Mouse (Mus musculus): ENCODE measurements around the gene C130060K24Rik. TPM values are rescaled to one million over a fixed set of nuclear protein-coding genes. Genes with fewer than 3 reads are reported as not detected.

C130060K24Rik gene
- total RNA-seq (2014; fragmentation: Nextera tagmentation) (not detected in 2 replicates), total RNA-seq (2017) (0.05 TPM in 1 of 2 replicates, not detected in the other), polyA plus RNA-seq (2012) (not detected in 2 replicates)

DNA sequence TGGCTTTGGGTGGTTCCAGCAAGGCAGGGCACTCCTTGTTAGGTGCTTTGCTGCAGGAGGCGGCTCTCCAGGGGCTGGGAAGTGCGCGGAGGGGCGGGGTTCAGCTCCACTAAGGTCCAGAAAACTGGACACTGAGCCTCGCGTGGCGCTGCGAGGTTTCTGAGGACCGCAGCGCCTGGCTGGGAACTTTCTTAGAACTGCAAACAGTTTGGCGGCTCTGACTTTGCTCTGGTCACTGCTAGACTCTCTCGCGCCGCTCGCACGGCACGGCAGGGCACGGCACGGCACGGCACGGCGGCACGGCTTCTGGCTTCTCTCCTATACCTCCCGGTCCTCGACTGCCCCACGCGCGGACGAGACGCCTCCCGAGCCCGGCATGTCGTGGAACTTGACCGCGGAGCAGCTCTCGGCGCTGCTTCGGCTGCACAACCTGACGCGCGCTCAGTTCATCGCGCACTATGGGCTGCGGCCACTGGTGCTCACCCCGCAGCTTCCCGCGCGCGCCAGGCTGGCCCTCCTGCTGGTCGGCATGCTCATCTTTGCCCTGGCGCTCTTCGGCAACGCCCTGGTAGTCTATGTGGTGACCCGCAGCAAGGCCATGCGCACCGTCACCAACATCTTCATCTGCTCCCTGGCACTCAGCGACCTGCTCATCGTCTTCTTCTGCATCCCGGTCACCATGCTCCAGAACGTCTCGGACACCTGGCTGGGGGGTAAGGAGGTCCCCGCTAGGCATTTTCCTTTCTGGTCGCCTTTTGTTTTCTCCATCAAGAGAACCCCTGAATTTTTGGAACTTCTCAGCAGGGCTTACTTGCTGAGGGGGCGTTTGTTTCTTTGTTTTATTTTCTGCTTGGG lies at the start of gene C130060K24Rik:
TSS of gene C130060K24Rik (plus strand) at position 188 of the 855 bp plus-strand sequence.
- H3K4me3 ChIP-seq (ENCODE audit: low read depth, low read length) = no peak within 1 kb of the TSS
- H3K27me3 ChIP-seq (ENCODE audit: insufficient read depth, low read length) = no peaks in the 10 kb centered on the region; the same call in 1 of the 2 replicates
- peaks cover 5% of the 10 kb centered on the region for H3K9me3 ChIP-seq (replicated peaks)
- no peak for DNase-seq (ENCODE audit: low spot score)
- no peaks in the 10 kb centered on the region for H3K4me1 ChIP-seq (ENCODE audit: insufficient read depth, low read depth, low read length)
- TF ChIP-seq GATA2 (IDR thresholded peaks at IDR 0.05; ENCODE audit: borderline replicate concordance, low read depth, low read length) (no peak), TAL1 (conservative IDR thresholded peaks at IDR 0.05; ENCODE audit: low read depth, low read length) (no peak), GATA1 (IDR thresholded peaks at IDR 0.05; ENCODE audit: borderline replicate concordance, low read length) (no peak), CTCF (IDR thresholded peaks at IDR 0.05; ENCODE audit: low read depth, low read length) (no peak), POLR2AphosphoS5 (IDR thresholded peaks at IDR 0.05; ENCODE audit: insufficient replicate concordance, low read depth, low read length) (no peak)
- no peaks in the 10 kb centered on the region for H3K36me3 ChIP-seq (replicated peaks)
- ATAC-seq (ENCODE audit: extremely low read depth, insufficient number of reproducible peaks, low FRiP score, poor library complexity, severe bottlenecking) = no peak

DNA sequence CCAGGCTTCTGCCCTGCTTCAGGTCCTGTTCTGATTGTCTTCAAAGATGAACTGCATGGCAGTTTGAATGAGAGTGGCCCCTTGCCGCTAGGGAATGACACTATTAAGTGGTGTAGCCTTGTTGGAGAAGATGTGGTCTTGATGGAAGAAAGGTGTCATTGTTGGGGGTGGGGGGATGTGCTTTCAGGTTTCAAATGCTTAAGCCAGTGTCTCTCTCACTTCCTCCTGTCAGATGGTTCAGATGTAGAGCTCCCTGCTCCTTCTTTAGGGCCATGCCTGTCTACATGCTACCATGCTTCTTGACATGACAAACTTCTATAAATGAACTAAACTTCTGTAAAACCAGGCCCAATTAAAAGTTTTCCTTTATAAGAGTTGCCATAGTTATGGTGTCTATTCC lies 46.7 kb upstream of the C130060K24Rik start:
- no peak for DNase-seq (ENCODE audit: low spot score)
- H3K4me1 ChIP-seq (ENCODE audit: insufficient read depth, low read depth, low read length) = no peaks in the 10 kb centered on the region

DNA sequence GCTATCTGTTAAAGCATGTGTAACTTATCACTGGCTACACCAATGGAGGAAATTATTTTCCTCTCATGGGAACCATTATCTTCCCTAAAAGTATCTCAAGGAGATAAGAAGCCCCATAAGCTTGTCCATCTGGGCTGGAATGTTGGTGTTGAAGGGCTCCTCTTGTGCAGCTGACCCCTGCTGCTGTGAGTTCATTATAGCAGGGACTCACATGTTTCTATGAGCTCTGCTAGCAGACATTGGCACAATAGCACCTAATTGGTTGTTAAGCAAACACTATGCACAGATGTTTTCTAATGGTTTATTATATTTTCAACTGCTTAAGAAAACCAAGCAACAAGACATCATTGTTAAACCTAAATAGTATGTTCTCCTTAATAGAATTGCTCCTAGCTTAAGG lies 41.5 kb upstream of the C130060K24Rik start:
- Histone ChIP-seq H3K4me3 (ENCODE audit: low read depth, low read length) (no peak overlapping the region), H3K9me3 (replicated peaks) (no peaks in the 10 kb centered on the region)

More for the DNA sequence above, 46.7 kb upstream of the C130060K24Rik start:
- Histone ChIP-seq H3K27me3 (ENCODE audit: insufficient read depth, low read length) (no peaks in the 10 kb centered on the region), H3K4me3 (ENCODE audit: low read depth, low read length) (no peak overlapping the region), H3K9me3 (replicated peaks) (no peaks in the 10 kb centered on the region), H3K36me3 (replicated peaks) (no peaks in the 10 kb centered on the region)
- no peak for ATAC-seq (ENCODE audit: extremely low read depth, insufficient number of reproducible peaks, low FRiP score, poor library complexity, severe bottlenecking)
- no peak for TF ChIP-seq POLR2AphosphoS5 (IDR thresholded peaks at IDR 0.05; ENCODE audit: insufficient replicate concordance, low read depth, low read length)
- no peak for TF ChIP-seq GATA1 (IDR thresholded peaks at IDR 0.05; ENCODE audit: borderline replicate concordance, low read length)
- TF ChIP-seq CTCF (IDR thresholded peaks at IDR 0.05; ENCODE audit: low read depth, low read length) = no peak
- no peak for TF ChIP-seq TAL1 (conservative IDR thresholded peaks at IDR 0.05; ENCODE audit: low read depth, low read length)
- no peak for TF ChIP-seq GATA2 (IDR thresholded peaks at IDR 0.05; ENCODE audit: borderline replicate concordance, low read depth, low read length)

DNA sequence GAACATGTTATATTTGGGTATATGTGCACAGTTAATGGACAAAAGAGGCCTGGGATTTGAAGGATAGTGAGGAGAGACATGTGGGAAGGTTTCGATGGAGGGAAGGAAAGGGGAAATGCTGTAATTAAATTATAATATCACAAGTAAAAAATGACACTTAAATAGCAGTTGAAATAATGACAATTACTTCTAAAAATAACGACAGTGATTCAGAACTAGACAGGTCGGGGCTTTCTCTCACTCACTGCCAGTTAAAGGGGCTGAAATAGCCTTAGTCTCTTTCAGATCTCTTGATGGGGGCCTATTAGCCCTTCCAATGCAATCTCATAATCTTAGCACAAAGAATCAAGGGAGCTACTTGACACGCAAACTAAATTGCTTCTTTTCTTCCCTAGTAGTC lies 39.5 kb upstream of the C130060K24Rik start:
- Histone ChIP-seq H3K9me3 (replicated peaks) (no peaks in the 10 kb centered on the region), H3K4me1 (ENCODE audit: insufficient read depth, low read depth, low read length) (no peaks in the 10 kb centered on the region), H3K27me3 (ENCODE audit: insufficient read depth, low read length) (no peaks in the 10 kb centered on the region), H3K36me3 (replicated peaks) (no peaks in the 10 kb centered on the region), H3K4me3 (ENCODE audit: low read depth, low read length) (no peak overlapping the region)
- no peak for DNase-seq (ENCODE audit: low spot score)
- no peak for ATAC-seq (ENCODE audit: extremely low read depth, insufficient number of reproducible peaks, low FRiP score, poor library complexity, severe bottlenecking)
- no peak for TF ChIP-seq POLR2AphosphoS5 (IDR thresholded peaks at IDR 0.05; ENCODE audit: insufficient replicate concordance, low read depth, low read length)
- TF ChIP-seq TAL1 (conservative IDR thresholded peaks at IDR 0.05; ENCODE audit: low read depth, low read length) = no peak
- no peak for TF ChIP-seq CTCF (IDR thresholded peaks at IDR 0.05; ENCODE audit: low read depth, low read length)
- TF ChIP-seq GATA2 (IDR thresholded peaks at IDR 0.05; ENCODE audit: borderline replicate concordance, low read depth, low read length) = no peak
- no peak for TF ChIP-seq GATA1 (IDR thresholded peaks at IDR 0.05; ENCODE audit: borderline replicate concordance, low read length)

More for the DNA sequence above, 41.5 kb upstream of the C130060K24Rik start:
- Histone ChIP-seq H3K27me3 (ENCODE audit: insufficient read depth, low read length) (no peaks in the 10 kb centered on the region), H3K4me1 (ENCODE audit: insufficient read depth, low read depth, low read length) (no peaks in the 10 kb centered on the region), H3K36me3 (replicated peaks) (no peaks in the 10 kb centered on the region)
- TF ChIP-seq TAL1 (conservative IDR thresholded peaks at IDR 0.05; ENCODE audit: low read depth, low read length) (no peak), GATA1 (IDR thresholded peaks at IDR 0.05; ENCODE audit: borderline replicate concordance, low read length) (no peak), GATA2 (IDR thresholded peaks at IDR 0.05; ENCODE audit: borderline replicate concordance, low read depth, low read length) (no peak), POLR2AphosphoS5 (IDR thresholded peaks at IDR 0.05; ENCODE audit: insufficient replicate concordance, low read depth, low read length) (no peak), CTCF (IDR thresholded peaks at IDR 0.05; ENCODE audit: low read depth, low read length) (no peak)
- DNase-seq (ENCODE audit: low spot score) (no peak), ATAC-seq (ENCODE audit: extremely low read depth, insufficient number of reproducible peaks, low FRiP score, poor library complexity, severe bottlenecking) (no peak)

DNA sequence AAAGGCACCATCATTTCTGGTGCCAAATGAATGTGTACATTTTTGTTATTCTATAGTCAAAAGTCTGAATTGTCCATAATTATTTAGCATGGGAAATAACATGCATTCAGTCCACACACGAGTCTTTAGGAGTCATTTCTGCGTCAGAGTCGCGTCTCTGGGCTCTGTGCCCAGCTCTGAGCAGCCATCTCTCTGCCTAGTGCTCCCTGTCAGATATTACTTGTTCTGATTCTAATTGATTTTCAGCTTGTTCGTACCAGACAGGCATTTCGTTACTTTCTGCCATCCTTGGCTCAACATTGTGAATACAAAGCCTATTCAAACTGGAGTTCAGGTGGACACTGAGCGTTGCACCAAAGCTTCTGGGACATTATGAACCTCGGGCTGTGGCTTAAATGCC lies 33.2 kb upstream of the C130060K24Rik start:
- no peak for ATAC-seq (ENCODE audit: extremely low read depth, insufficient number of reproducible peaks, low FRiP score, poor library complexity, severe bottlenecking)

DNA sequence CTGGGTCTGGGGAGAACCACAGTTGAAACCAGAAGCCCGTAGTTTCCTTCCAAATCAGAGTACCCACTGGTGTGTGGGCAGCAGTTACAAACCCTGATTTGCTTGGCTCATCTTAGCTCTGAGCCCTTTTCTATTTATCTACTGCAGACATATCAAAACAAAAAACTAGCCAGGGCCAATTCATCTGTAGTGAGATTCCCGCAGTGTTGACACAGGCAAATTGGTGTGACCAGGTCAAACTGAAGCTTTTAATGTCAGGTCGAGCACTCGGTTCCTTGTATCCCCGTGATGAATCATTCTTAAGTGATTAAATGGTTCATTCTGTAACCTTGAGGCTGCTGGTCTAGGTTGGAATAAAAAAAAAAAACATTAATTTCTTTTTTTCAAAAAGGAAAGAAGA lies 32.6 kb upstream of the C130060K24Rik start:
- Histone ChIP-seq H3K36me3 (replicated peaks) (no peaks in the 10 kb centered on the region), H3K9me3 (replicated peaks) (no peaks in the 10 kb centered on the region), H3K4me3 (ENCODE audit: low read depth, low read length) (no peak overlapping the region), H3K27me3 (ENCODE audit: insufficient read depth, low read length) (no peaks in the 10 kb centered on the region), H3K4me1 (ENCODE audit: insufficient read depth, low read depth, low read length) (no peaks in the 10 kb centered on the region)
- DNase-seq (ENCODE audit: low spot score) (no peak), ATAC-seq (ENCODE audit: extremely low read depth, insufficient number of reproducible peaks, low FRiP score, poor library complexity, severe bottlenecking) (no peak)
- no peak for TF ChIP-seq GATA1 (IDR thresholded peaks at IDR 0.05; ENCODE audit: borderline replicate concordance, low read length)
- no peak for TF ChIP-seq TAL1 (conservative IDR thresholded peaks at IDR 0.05; ENCODE audit: low read depth, low read length)
- no peak for TF ChIP-seq CTCF (IDR thresholded peaks at IDR 0.05; ENCODE audit: low read depth, low read length)
- no peak for TF ChIP-seq GATA2 (IDR thresholded peaks at IDR 0.05; ENCODE audit: borderline replicate concordance, low read depth, low read length)
- TF ChIP-seq POLR2AphosphoS5 (IDR thresholded peaks at IDR 0.05; ENCODE audit: insufficient replicate concordance, low read depth, low read length) = no peak

More for the DNA sequence above, 33.2 kb upstream of the C130060K24Rik start:
- no peak overlapping the region for H3K4me3 ChIP-seq (ENCODE audit: low read depth, low read length)
- TF ChIP-seq GATA2 (IDR thresholded peaks at IDR 0.05; ENCODE audit: borderline replicate concordance, low read depth, low read length) (no peak), CTCF (IDR thresholded peaks at IDR 0.05; ENCODE audit: low read depth, low read length) (no peak), TAL1 (conservative IDR thresholded peaks at IDR 0.05; ENCODE audit: low read depth, low read length) (no peak), POLR2AphosphoS5 (IDR thresholded peaks at IDR 0.05; ENCODE audit: insufficient replicate concordance, low read depth, low read length) (no peak), GATA1 (IDR thresholded peaks at IDR 0.05; ENCODE audit: borderline replicate concordance, low read length) (no peak)
- H3K36me3 ChIP-seq (replicated peaks) = no peaks in the 10 kb centered on the region
- H3K9me3 ChIP-seq (replicated peaks) = no peaks in the 10 kb centered on the region
- H3K27me3 ChIP-seq (ENCODE audit: insufficient read depth, low read length) = no peaks in the 10 kb centered on the region
- DNase-seq (ENCODE audit: low spot score) = no peak
- no peaks in the 10 kb centered on the region for H3K4me1 ChIP-seq (ENCODE audit: insufficient read depth, low read depth, low read length)
